Mouse (Mus musculus) forebrain, embryonic 12.5 days (tissue): ENCODE data around the gene Tenm3. TPM values are rescaled to one million over a fixed set of nuclear protein-coding genes. Genes with fewer than 3 reads are reported as not detected.
A peak's percentile ranks its signal among the peaks of the same experiment; 100 is the strongest.

Source experiments
- ATAC-seq: fragments of 200-750 bp; cut with Nextera tagmentation; 2 replicates; pipeline ENCODE4 v1.8.0; 2017; ENCODE audit warnings: moderate TSS enrichment; ENCODE audit not compliant: low FRiP score
- H3K27ac ChIP-seq: fragments of 300-500 bp; sonication (generic); 2 replicates; pipeline ENCODE4 v1.5.1; 2016; ENCODE audit warnings: mild to moderate bottlenecking
- H3K27me3 ChIP-seq: fragments of 300-500 bp; sonication (generic); 2 replicates; pipeline ENCODE4 v1.6.1; 2016; ENCODE audit warnings: mild to moderate bottlenecking
- H3K36me3 ChIP-seq: fragments of 300-500 bp; sonication (generic); replicated peaks from 2 replicates; pipeline ENCODE4 v1.6.1; 2016; ENCODE audit warnings: mild to moderate bottlenecking
- H3K4me1 ChIP-seq: fragments of 300-500 bp; sonication (generic); 2 replicates; pipeline ENCODE4 v1.6.1; 2016
- H3K4me2 ChIP-seq: fragments of 300-500 bp; sonication (generic); 2 replicates; pipeline ENCODE4 v1.6.1; 2016; ENCODE audit warnings: mild to moderate bottlenecking, moderate library complexity
- H3K4me3 ChIP-seq: fragments of 300-500 bp; sonication (generic); replicated peaks from 2 replicates; pipeline ENCODE4 v1.5.1; 2016; ENCODE audit warnings: mild to moderate bottlenecking
- H3K9ac ChIP-seq: fragments of 300-500 bp; sonication (generic); 2 replicates; pipeline ENCODE4 v1.6.1; 2016; ENCODE audit warnings: mild to moderate bottlenecking
- H3K9me3 ChIP-seq: fragments of 300-500 bp; sonication (generic); 2 replicates; pipeline ENCODE4 v1.6.1; 2016
- WGBS: fragments of 180-500 bp; shearing (Covaris S2); methylation state at CpG from one replicate; pipeline ENCODE4 v1.1.7; 2016; 5-methylcytosine and 5-hydroxymethylcytosine counted together
- polyA plus RNA-seq: library from polyadenylated mRNA; unstranded; fragments of >200 nt; fragmentation: Nextera tagmentation; extraction: Ambion mirVana; gene quantifications from 2 replicates; pipeline ENCODE4 v1.2.1, GENCODE M21; 2016

Gene Tenm3
- polyA plus RNA-seq, 1 experiment from 2014 or later = 42.0 TPM

DNA sequence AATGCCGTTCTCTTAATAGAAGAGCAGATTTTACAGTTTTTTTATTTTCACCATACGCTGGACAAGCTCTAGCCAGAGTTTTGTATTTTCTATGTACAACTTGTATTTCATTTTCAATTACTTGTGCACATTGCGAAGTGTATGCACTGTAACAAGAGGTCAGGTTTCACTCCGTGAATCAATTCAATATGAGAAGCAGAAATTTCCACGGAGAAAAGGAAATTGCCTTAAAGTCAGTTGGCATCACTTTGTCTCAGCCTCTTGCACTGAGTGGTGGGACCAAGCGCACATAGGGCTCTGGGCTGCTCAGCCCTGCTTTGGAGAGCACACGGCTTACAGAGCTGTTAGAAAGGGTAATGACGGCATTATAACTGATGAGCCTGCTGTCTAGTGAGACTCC lies 41.5 kb downstream of the Tenm3 start:
- no peak overlapping the region for H3K4me2 ChIP-seq
- 79% methylated on average over 8 of the region's 8 CpGs for WGBS
- H3K4me3 ChIP-seq = no peak overlapping the region
- no peaks in the 10 kb centered on the region for H3K36me3 ChIP-seq
- peaks cover 10% of the 10 kb centered on the region for H3K4me1 ChIP-seq
- no peaks in the 10 kb centered on the region for H3K27me3 ChIP-seq
- no peak for ATAC-seq
- H3K9ac ChIP-seq = no peak overlapping the region
- no peaks in the 10 kb centered on the region for H3K9me3 ChIP-seq
- no peak overlapping the region for H3K27ac ChIP-seq

DNA sequence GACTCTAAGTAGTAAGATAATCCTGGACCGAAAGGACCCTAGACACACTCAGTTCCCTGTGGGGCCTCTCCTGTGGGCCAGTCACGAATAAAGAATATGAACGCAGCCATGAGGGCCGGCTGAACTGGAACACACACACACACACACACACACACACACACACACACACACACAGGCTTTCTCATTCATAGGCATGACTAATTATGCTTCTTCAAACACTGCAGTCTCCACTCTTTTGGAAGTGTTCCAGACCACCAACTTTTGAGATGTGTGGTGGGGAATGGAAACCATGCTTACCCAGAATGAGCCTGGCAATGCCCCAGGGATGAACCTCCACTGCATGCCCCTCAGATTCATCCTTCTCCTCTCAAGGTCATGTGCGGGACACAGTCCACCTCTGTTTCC lies 45.8 kb downstream of the Tenm3 start:
- Histone ChIP-seq H3K27ac (no peak overlapping the region), H3K9ac (no peak overlapping the region), H3K4me2 (no peak overlapping the region), H3K9me3 (no peaks in the 10 kb centered on the region), H3K4me3 (no peak overlapping the region), H3K27me3 (0 out of 2 replicates have a peak, but pooled peaks cover 8% of the 10 kb centered on the region), H3K36me3 (no peaks in the 10 kb centered on the region), H3K4me1 (peaks cover 25% of the 10 kb centered on the region)
- 65% methylated on average over 5 of the region's 5 CpGs for WGBS
- 0 out of 2 replicates have a peak, but pooled peaks have one; percentile 21 for ATAC-seq

GRCm38 (mm10) chr8:48794285-48794684 lies 49.5 kb downstream of the Tenm3 start:
- no peaks in the 10 kb centered on the region for H3K9me3 ChIP-seq
- 10% methylated on average over 7 of the region's 7 CpGs for WGBS
- no peak overlapping the region for H3K4me3 ChIP-seq
- H3K4me1 ChIP-seq = peaks cover 26% of the 10 kb centered on the region
- peak overlapping the region; percentile 1; the same call in 1 of the 2 replicates for H3K4me2 ChIP-seq
- H3K27ac ChIP-seq = no peak overlapping the region
- peaks cover 21% of the 10 kb centered on the region for H3K27me3 ChIP-seq
- H3K36me3 ChIP-seq = no peaks in the 10 kb centered on the region
- ATAC-seq = 0 out of 2 replicates have a peak, but pooled peaks have one; percentile 36
- H3K9ac ChIP-seq = no peak overlapping the region

- H3K4me3 ChIP-seq = no peak overlapping the region
- 17% methylated on average over 8 of the region's 8 CpGs for WGBS
- peak; percentile 53; the same call in 1 of the 2 replicates for ATAC-seq
These were observed 50.0 kb downstream of the Tenm3 start for GRCm38 (mm10) chr8:48793729-48794128.

DNA sequence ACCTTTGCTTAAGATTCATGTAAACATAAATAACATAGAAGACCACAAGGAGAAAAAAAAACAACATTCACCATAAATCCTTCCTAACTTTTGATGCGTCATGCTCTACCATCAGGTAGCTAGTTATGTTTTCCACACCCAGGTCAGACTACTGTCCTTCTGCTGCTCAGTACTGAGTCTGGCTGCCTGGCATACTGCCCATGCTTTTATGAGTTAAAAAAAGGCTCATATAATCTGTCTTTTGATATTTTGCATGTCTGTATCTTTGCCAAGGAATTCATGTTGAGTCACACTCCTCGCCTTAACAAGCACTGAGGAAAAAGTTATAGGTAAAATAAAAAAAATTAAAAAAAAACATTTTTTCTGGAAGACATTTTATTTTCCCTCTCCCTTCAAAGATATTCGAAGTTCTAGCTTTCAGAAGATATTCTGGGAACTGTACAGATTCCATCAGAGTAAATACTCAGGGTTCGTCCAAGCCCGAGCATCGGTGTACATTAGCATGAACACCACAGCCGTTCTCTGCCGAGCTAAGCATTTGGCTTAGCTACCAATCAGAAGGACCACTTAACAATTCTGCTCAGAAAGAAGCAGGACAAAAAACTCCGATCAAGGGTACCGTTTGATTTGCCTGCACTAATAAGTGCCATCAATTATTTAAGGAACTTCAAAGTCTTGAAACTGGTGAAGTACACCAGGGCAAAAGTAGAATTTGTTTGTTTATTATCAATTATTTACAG lies 51.0 kb downstream of the Tenm3 start:
- 48% methylated on average over 10 of the region's 10 CpGs for WGBS
- ATAC-seq = no peak
- no peak overlapping the region for H3K4me2 ChIP-seq

More at GRCm38 (mm10) chr8:48793729-48794128, 50.0 kb downstream of the Tenm3 start:
- peaks cover 21% of the 10 kb centered on the region for H3K27me3 ChIP-seq
- peak overlapping the region; percentile 1; the same call in 1 of the 2 replicates for H3K4me2 ChIP-seq
- H3K36me3 ChIP-seq = no peaks in the 10 kb centered on the region
- H3K27ac ChIP-seq = no peak overlapping the region
- H3K9me3 ChIP-seq = no peaks in the 10 kb centered on the region
- H3K4me1 ChIP-seq = peaks cover 26% of the 10 kb centered on the region
- no peak overlapping the region for H3K9ac ChIP-seq

GRCm38 (mm10) chr8:48783308-48783707 lies 60.4 kb downstream of the Tenm3 start:
- peaks cover 1% of the 10 kb centered on the region; the same call in 1 of the 2 replicates for H3K4me1 ChIP-seq
- H3K4me3 ChIP-seq = no peak overlapping the region
- no peak overlapping the region for H3K27ac ChIP-seq
- H3K9me3 ChIP-seq = no peaks in the 10 kb centered on the region
- no peaks in the 10 kb centered on the region for H3K36me3 ChIP-seq
- peaks cover 9% of the 10 kb centered on the region for H3K27me3 ChIP-seq
- H3K9ac ChIP-seq = no peak overlapping the region
- WGBS = 93% methylated on average over 9 of the region's 9 CpGs
- no peak for ATAC-seq
- no peak overlapping the region for H3K4me2 ChIP-seq

More for the DNA sequence above, 51.0 kb downstream of the Tenm3 start:
- Histone ChIP-seq H3K9me3 (no peaks in the 10 kb centered on the region), H3K9ac (no peak overlapping the region), H3K4me1 (peaks cover 20% of the 10 kb centered on the region), H3K27me3 (peaks cover 21% of the 10 kb centered on the region), H3K27ac (no peak overlapping the region), H3K36me3 (no peaks in the 10 kb centered on the region), H3K4me3 (no peak overlapping the region)

GRCm38 (mm10) chr8:48780628-48781027 lies 63.1 kb downstream of the Tenm3 start:
- Histone ChIP-seq H3K9me3 (no peaks in the 10 kb centered on the region), H3K4me2 (no peak overlapping the region), H3K4me3 (no peak overlapping the region), H3K27me3 (peaks cover 18% of the 10 kb centered on the region), H3K4me1 (peaks cover 13% of the 10 kb centered on the region), H3K36me3 (no peaks in the 10 kb centered on the region), H3K9ac (no peak overlapping the region), H3K27ac (no peak overlapping the region)
- 92% methylated on average over 6 of the region's 6 CpGs for WGBS
- ATAC-seq = no peak

DNA sequence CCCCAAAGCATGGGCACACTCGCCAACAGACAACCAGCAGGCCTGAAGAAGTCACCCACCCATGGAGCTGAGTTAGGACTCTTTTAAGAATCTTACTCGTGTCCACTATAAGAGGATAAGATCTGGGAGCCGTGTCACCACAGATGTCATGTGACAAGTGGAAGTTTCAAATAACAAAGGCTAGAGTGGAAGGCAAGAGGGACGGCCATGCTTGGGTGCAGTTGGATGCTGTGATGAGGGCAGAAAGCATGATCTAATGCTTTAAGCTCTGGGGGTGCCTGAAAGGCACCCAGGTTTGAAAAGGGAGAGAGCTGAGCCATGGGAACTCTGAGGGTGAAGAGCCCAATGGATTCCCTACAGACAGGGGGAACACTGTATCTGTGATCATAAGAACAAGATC lies 64.6 kb downstream of the Tenm3 start:
- Histone ChIP-seq H3K9me3 (no peaks in the 10 kb centered on the region), H3K4me3 (no peak overlapping the region), H3K27ac (no peak overlapping the region), H3K27me3 (peaks cover 18% of the 10 kb centered on the region), H3K4me2 (no peak overlapping the region), H3K4me1 (peaks cover 26% of the 10 kb centered on the region), H3K9ac (no peak overlapping the region), H3K36me3 (no peaks in the 10 kb centered on the region)
- no peak for ATAC-seq
- 77% methylated on average over 4 of the region's 4 CpGs for WGBS

- peak; percentile 76; the same call in 1 of the 2 replicates for ATAC-seq
- Histone ChIP-seq H3K27me3 (peaks cover 18% of the 10 kb centered on the region), H3K27ac (0 out of 2 replicates have a peak overlapping the region, but pooled peaks have one; percentile 31), H3K9me3 (no peaks in the 10 kb centered on the region), H3K9ac (no peak overlapping the region; the same call in 1 of the 2 replicates), H3K4me1 (peaks cover 26% of the 10 kb centered on the region), H3K36me3 (no peaks in the 10 kb centered on the region), H3K4me2 (peak overlapping the region; percentile 48), H3K4me3 (no peak overlapping the region; the same call in 1 of the 2 replicates)
- 13% methylated on average over 9 of the region's 9 CpGs for WGBS
These were observed 67.7 kb downstream of the Tenm3 start for GRCm38 (mm10) chr8:48776081-48776480.

DNA sequence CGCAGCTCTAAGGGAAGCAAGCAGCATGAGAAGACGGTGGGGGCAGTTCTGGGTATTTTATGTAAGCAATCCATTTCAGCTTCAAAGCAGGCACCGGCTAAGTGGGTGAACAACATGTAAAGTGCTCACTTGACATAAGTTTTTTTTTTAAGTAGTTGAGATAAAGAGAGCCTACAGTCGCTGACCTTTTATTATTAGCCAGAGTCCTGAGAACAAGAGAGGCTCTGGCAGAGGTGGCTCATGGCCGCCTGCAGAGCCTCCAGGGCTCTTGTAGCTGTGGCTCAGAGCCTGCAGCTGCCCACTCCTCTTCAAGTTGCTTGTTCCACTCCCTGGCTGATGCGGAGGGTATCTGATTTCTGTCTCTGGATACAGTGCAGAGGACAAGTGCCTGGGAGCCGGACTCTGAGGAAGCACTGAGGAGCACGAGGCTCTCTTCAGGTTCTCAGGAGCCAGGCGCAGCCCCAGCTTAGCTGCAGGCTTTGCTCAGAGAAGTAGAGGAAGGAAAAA lies 68.2 kb downstream of the Tenm3 start:
- H3K4me1 ChIP-seq = peaks cover 26% of the 10 kb centered on the region
- H3K4me3 ChIP-seq = no peak overlapping the region; the same call in 1 of the 2 replicates
- H3K9ac ChIP-seq = no peak overlapping the region; the same call in 1 of the 2 replicates
- 0 out of 2 replicates have a peak overlapping the region, but pooled peaks have one; percentile 31 for H3K27ac ChIP-seq
- H3K4me2 ChIP-seq = peak overlapping the region; percentile 48
- no peaks in the 10 kb centered on the region for H3K36me3 ChIP-seq
- 5% methylated on average over 9 of the region's 9 CpGs for WGBS
- no peaks in the 10 kb centered on the region for H3K9me3 ChIP-seq
- peaks cover 18% of the 10 kb centered on the region for H3K27me3 ChIP-seq
- peak; percentile 62 for ATAC-seq

DNA sequence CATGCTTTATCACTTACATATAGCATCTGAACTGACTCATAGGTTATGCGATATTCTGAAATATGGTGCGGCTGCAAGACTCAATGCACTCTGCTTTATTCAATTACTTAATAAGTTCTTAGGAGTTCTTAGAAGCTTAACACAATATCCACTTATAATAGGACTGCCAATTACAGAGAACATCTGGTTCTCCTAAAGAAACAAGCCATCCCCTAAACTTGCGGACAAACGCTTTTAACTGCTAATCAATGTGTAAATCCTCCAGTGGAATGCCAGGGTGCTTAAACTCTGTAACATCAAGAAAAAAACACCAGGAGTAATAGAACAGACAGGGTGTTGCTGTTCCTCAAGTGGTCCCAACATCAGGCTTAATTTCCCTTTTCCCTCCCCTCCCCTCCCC lies 68.9 kb downstream of the Tenm3 start:
- Histone ChIP-seq H3K9me3 (no peaks in the 10 kb centered on the region), H3K4me1 (peaks cover 26% of the 10 kb centered on the region), H3K4me3 (no peak overlapping the region), H3K4me2 (peak overlapping the region; percentile 48), H3K27ac (no peak overlapping the region), H3K9ac (no peak overlapping the region), H3K36me3 (no peaks in the 10 kb centered on the region), H3K27me3 (peaks cover 18% of the 10 kb centered on the region)
- ATAC-seq = peak; percentile 30; the same call in 1 of the 2 replicates
- 7% methylated on average over 4 of the region's 4 CpGs for WGBS

DNA sequence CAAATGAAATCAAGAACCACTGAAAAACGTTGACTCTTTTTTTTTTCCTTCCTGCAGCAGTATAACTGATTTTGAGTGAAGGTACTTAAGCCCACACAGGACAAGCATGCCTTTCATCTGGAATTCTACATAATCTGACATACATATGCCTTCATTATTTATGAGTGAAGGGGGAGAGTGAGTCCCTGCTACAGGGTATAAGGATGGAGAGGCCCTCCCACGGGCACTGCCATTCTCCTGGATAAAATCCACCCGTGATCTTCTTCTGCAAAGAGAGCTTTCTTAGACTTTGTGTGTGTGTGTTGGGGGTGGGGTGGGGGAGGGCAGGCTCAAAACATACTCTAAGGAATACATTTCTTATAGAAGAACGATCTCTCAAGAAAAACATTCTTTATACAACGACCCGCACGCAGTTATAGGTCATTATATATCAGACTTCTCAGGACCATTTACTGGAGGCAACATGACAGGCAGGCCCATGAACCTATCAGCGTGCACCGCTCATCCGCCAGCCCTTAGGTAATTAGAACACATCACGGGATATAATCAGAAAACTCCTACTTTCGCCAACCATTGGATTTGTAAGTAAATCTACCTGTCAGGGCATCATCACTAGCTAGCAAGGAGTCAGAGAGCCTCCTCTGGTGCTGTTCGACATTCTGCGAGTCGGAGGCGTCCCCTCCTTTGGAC lies 77.1 kb downstream of the Tenm3 start:
- 70% methylated on average over 16 of the region's 16 CpGs for WGBS
- Histone ChIP-seq H3K4me1 (peaks cover 15% of the 10 kb centered on the region), H3K9ac (no peak overlapping the region), H3K27ac (no peak overlapping the region), H3K36me3 (no peaks in the 10 kb centered on the region), H3K9me3 (no peaks in the 10 kb centered on the region), H3K4me3 (no peak overlapping the region), H3K27me3 (0 out of 2 replicates have a peak, but pooled peaks cover 2% of the 10 kb centered on the region), H3K4me2 (no peak overlapping the region)
- ATAC-seq = no peak
